Mouse (Mus musculus): Measurements from ENCODE around the gene Aagab. TPM values are rescaled to one million over a fixed set of nuclear protein-coding genes. Genes with fewer than 3 reads are reported as not detected.

The Aagab gene
- total and polyA plus RNA-seq, 2 experiments from 2014 or later, result 12.9 to 23.5 TPM

- Histone ChIP-seq H3K4me3 (ENCODE audit: low read depth, low read length) (no peak overlapping the region), H3K4me2 (ENCODE audit: low read depth, low read length) (no peak overlapping the region), H3K4me1 (ENCODE audit: control insufficient read depth, insufficient read depth) (peaks cover 25% of the 10 kb centered on the region), H3K27ac (ENCODE audit: low read depth) (peak overlapping the region; percentile 56), H3K27me3 (ENCODE audit: control insufficient read depth, insufficient read depth, low read length) (no peaks in the 10 kb centered on the region), H3K9ac (replicated peaks; ENCODE audit: low read depth, low read length) (no peak overlapping the region), H3K9me3 (replicated peaks; ENCODE audit: control insufficient read depth, low read length) (no peaks in the 10 kb centered on the region), H3K36me3 (replicated peaks; ENCODE audit: control insufficient read depth, insufficient read depth, low read length) (no peaks in the 10 kb centered on the region)
- no peak for TF ChIP-seq EP300 (IDR thresholded peaks at IDR 0.05; ENCODE audit: low read depth)
- TF ChIP-seq CTCF (IDR thresholded peaks at IDR 0.05; ENCODE audit: low read depth), result no peak
- 49% methylated on average over 3 of the region's 3 CpGs for WGBS
- peak; percentile 64 for DNase-seq (ENCODE audit: low spot score)
- peak; percentile 30; the same call in 1 of the 2 replicates for ATAC-seq (ENCODE audit: insufficient read depth, low read depth)
Measured at GRCm38 (mm10) chr9:63677621-63678020, 75.2 kb downstream of the Aagab start.

DNA sequence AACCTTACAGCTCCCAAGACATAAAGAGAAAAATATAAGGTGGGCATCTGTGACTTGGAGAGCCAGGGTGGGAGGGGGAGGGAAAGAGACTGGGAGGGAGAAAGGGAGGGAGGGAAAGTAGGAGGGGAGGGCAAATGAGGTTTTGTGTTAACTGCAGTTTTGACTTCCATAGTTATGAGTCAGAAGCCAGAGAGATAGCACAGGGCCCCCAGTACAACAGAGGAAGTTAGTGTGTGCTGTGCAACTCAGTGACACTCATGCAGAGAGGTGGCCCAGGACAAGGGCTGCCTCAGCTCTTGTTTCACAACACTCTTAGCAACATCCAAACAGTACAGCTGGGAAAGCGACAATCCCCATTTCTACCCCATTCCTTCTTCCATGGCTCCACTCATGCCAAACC is 75.6 kb downstream of the Aagab start:
- Histone ChIP-seq H3K27me3 (ENCODE audit: control insufficient read depth, insufficient read depth, low read length) (no peaks in the 10 kb centered on the region), H3K9me3 (replicated peaks; ENCODE audit: control insufficient read depth, low read length) (no peaks in the 10 kb centered on the region), H3K4me1 (ENCODE audit: control insufficient read depth, insufficient read depth) (peaks cover 21% of the 10 kb centered on the region), H3K27ac (ENCODE audit: low read depth) (peak overlapping the region; percentile 56), H3K36me3 (replicated peaks; ENCODE audit: control insufficient read depth, insufficient read depth, low read length) (no peaks in the 10 kb centered on the region), H3K4me3 (ENCODE audit: low read depth, low read length) (no peak overlapping the region), H3K9ac (replicated peaks; ENCODE audit: low read depth, low read length) (no peak overlapping the region), H3K4me2 (ENCODE audit: low read depth, low read length) (no peak overlapping the region)
- ATAC-seq (ENCODE audit: insufficient read depth, low read depth) (peak; percentile 54; the same call in 1 of the 2 replicates), DNase-seq (ENCODE audit: low spot score) (peak; percentile 47)
- 88% methylated on average over 1 of the region's 1 CpGs for WGBS
- TF ChIP-seq CTCF (IDR thresholded peaks at IDR 0.05; ENCODE audit: low read depth), result no peak
- TF ChIP-seq EP300 (IDR thresholded peaks at IDR 0.05; ENCODE audit: low read depth), result no peak

- Histone ChIP-seq H3K9ac (replicated peaks; ENCODE audit: low read depth, low read length) (no peak overlapping the region), H3K4me1 (ENCODE audit: control insufficient read depth, insufficient read depth) (peaks cover 18% of the 10 kb centered on the region), H3K9me3 (replicated peaks; ENCODE audit: control insufficient read depth, low read length) (no peaks in the 10 kb centered on the region), H3K36me3 (replicated peaks; ENCODE audit: control insufficient read depth, insufficient read depth, low read length) (no peaks in the 10 kb centered on the region; the same call in 1 of the 2 replicates), H3K4me2 (ENCODE audit: low read depth, low read length) (no peak overlapping the region), H3K27ac (ENCODE audit: low read depth) (no peak overlapping the region), H3K27me3 (ENCODE audit: control insufficient read depth, insufficient read depth, low read length) (no peaks in the 10 kb centered on the region), H3K4me3 (ENCODE audit: low read depth, low read length) (no peak overlapping the region)
- 40% methylated on average over 9 of the region's 9 CpGs for whole genome bisulfite sequencing
- DNase-seq (ENCODE audit: low spot score) (peak; percentile 37), ATAC-seq (ENCODE audit: insufficient read depth, low read depth) (no peak; the same call in 1 of the 2 replicates)
- TF ChIP-seq CTCF (IDR thresholded peaks at IDR 0.05; ENCODE audit: low read depth) (no peak), EP300 (IDR thresholded peaks at IDR 0.05; ENCODE audit: low read depth) (no peak)
Measured at GRCm38 (mm10) chr9:63682301-63682700, 79.8 kb downstream of the Aagab start.

DNA sequence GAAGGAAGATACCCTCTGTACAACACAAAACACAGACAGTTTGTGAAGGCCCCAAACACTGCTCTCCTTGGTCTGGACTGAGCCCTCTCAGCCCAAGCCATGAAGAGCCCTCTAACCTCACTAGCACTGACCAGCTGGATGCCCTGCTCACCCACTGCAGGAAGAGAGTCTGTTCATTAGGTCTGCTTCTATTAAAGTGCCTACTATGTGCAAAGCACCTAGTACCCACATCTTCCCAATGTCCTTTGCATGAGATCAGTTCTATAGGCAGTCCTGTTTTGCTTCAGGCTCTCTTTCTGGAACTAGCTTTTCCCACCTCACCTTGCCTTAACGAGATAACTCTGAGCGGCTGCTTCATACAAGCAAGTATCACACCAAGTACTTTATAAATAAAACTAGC is 80.5 kb downstream of the Aagab start:
- H3K27ac ChIP-seq (ENCODE audit: low read depth), result no peak overlapping the region
- WGBS, result 74% methylated on average over 2 of the region's 2 CpGs
- no peak for ATAC-seq (ENCODE audit: insufficient read depth, low read depth)
- no peak overlapping the region for H3K9ac ChIP-seq (replicated peaks; ENCODE audit: low read depth, low read length)
- H3K9me3 ChIP-seq (replicated peaks; ENCODE audit: control insufficient read depth, low read length), result no peaks in the 10 kb centered on the region
- DNase-seq (ENCODE audit: low spot score), result no peak
- H3K4me2 ChIP-seq (ENCODE audit: low read depth, low read length), result no peak overlapping the region
- peaks cover 15% of the 10 kb centered on the region for H3K4me1 ChIP-seq (ENCODE audit: control insufficient read depth, insufficient read depth)
- H3K36me3 ChIP-seq (replicated peaks; ENCODE audit: control insufficient read depth, insufficient read depth, low read length), result no peaks in the 10 kb centered on the region; the same call in 1 of the 2 replicates
- H3K4me3 ChIP-seq (ENCODE audit: low read depth, low read length), result no peak overlapping the region
- no peaks in the 10 kb centered on the region for H3K27me3 ChIP-seq (ENCODE audit: control insufficient read depth, insufficient read depth, low read length)
- TF ChIP-seq CTCF (IDR thresholded peaks at IDR 0.05; ENCODE audit: low read depth) (no peak), EP300 (IDR thresholded peaks at IDR 0.05; ENCODE audit: low read depth) (no peak)

DNA sequence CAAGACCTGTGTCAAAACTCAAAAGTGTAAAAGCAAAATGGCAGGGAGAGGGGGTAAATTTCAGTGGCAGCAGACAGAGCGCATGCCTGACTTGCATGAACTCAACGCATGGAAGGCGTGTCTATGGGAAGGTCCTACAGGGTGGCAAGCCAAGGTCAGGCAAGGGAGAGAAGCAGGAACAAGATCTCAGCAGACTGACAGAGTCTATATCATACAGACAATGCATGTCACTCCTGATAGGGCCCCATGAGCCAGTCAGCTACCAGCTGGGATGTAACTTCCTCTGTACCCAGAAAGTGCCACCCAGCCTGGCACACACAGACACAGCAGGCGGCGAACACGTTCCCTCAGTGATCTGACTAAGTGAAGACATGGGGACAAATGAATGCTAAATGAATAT is 81.8 kb downstream of the Aagab start:
- peaks cover 9% of the 10 kb centered on the region for H3K4me1 ChIP-seq (ENCODE audit: control insufficient read depth, insufficient read depth)
- TF ChIP-seq CTCF (IDR thresholded peaks at IDR 0.05; ENCODE audit: low read depth) (no peak), EP300 (IDR thresholded peaks at IDR 0.05; ENCODE audit: low read depth) (no peak)

GRCm38 (mm10) chr9:63685352-63685751 is 82.9 kb downstream of the Aagab start:
- Histone ChIP-seq H3K36me3 (replicated peaks; ENCODE audit: control insufficient read depth, insufficient read depth, low read length) (no peaks in the 10 kb centered on the region; the same call in 1 of the 2 replicates), H3K4me3 (ENCODE audit: low read depth, low read length) (no peak overlapping the region), H3K9ac (replicated peaks; ENCODE audit: low read depth, low read length) (no peak overlapping the region), H3K9me3 (replicated peaks; ENCODE audit: control insufficient read depth, low read length) (no peaks in the 10 kb centered on the region), H3K4me1 (ENCODE audit: control insufficient read depth, insufficient read depth) (peaks cover 9% of the 10 kb centered on the region), H3K27me3 (ENCODE audit: control insufficient read depth, insufficient read depth, low read length) (no peaks in the 10 kb centered on the region), H3K27ac (ENCODE audit: low read depth) (no peak overlapping the region), H3K4me2 (ENCODE audit: low read depth, low read length) (no peak overlapping the region)
- TF ChIP-seq CTCF (IDR thresholded peaks at IDR 0.05; ENCODE audit: low read depth) (no peak), EP300 (IDR thresholded peaks at IDR 0.05; ENCODE audit: low read depth) (no peak)
- ATAC-seq (ENCODE audit: insufficient read depth, low read depth) (peak; percentile 63), DNase-seq (ENCODE audit: low spot score) (peak; percentile 16)
- WGBS, result 33% methylated on average over 5 of the region's 5 CpGs

More for the DNA sequence above, 81.8 kb downstream of the Aagab start:
- no peak overlapping the region for H3K27ac ChIP-seq (ENCODE audit: low read depth)
- H3K9me3 ChIP-seq (replicated peaks; ENCODE audit: control insufficient read depth, low read length), result no peaks in the 10 kb centered on the region
- H3K9ac ChIP-seq (replicated peaks; ENCODE audit: low read depth, low read length), result no peak overlapping the region
- no peaks in the 10 kb centered on the region; the same call in 1 of the 2 replicates for H3K36me3 ChIP-seq (replicated peaks; ENCODE audit: control insufficient read depth, insufficient read depth, low read length)
- ATAC-seq (ENCODE audit: insufficient read depth, low read depth) (no peak), DNase-seq (ENCODE audit: low spot score) (no peak)
- H3K27me3 ChIP-seq (ENCODE audit: control insufficient read depth, insufficient read depth, low read length), result no peaks in the 10 kb centered on the region
- no peak overlapping the region for H3K4me3 ChIP-seq (ENCODE audit: low read depth, low read length)
- no peak overlapping the region for H3K4me2 ChIP-seq (ENCODE audit: low read depth, low read length)
- WGBS, result 79% methylated on average over 6 of the region's 6 CpGs
